Mouse (Mus musculus) forebrain, embryonic 13.5 days (tissue): ENCODE data around the gene Grtp1. TPM values are rescaled to one million over a fixed set of nuclear protein-coding genes. Genes with fewer than 3 reads are reported as not detected.

Experiments used
- ATAC-seq: fragments of 200-750 bp; cut with Nextera tagmentation; 2 replicates; pipeline ENCODE4 v1.8.0; 2017
- H3K27ac ChIP-seq: fragments of 300-500 bp; sonication (generic); 2 replicates; pipeline ENCODE4 v1.5.1; 2015; ENCODE audit warnings: inconsistent platforms, mild to moderate bottlenecking, moderate library complexity
- H3K27me3 ChIP-seq: fragments of 300-500 bp; sonication (generic); 2 replicates; pipeline ENCODE4 v1.6.1; 2015; ENCODE audit warnings: mild to moderate bottlenecking, inconsistent platforms
- H3K36me3 ChIP-seq: fragments of 300-500 bp; sonication (generic); 2 replicates; pipeline ENCODE4 v1.6.1; 2015; ENCODE audit warnings: mild to moderate bottlenecking, inconsistent platforms; ENCODE audit not compliant: poor library complexity, severe bottlenecking
- H3K4me1 ChIP-seq: fragments of 300-500 bp; sonication (generic); 2 replicates; pipeline ENCODE4 v1.6.1; 2015; ENCODE audit warnings: inconsistent platforms
- H3K4me2 ChIP-seq: fragments of 300-500 bp; sonication (generic); 2 replicates; pipeline ENCODE4 v1.6.1; 2015; ENCODE audit warnings: inconsistent platforms, mild to moderate bottlenecking, moderate library complexity
- H3K4me3 ChIP-seq: fragments of 300-500 bp; sonication (generic); 2 replicates; pipeline ENCODE4 v1.5.1; 2015; ENCODE audit warnings: mild to moderate bottlenecking, inconsistent platforms
- H3K9ac ChIP-seq: fragments of 300-500 bp; sonication (generic); 2 replicates; pipeline ENCODE4 v1.6.1; 2015; ENCODE audit warnings: mild to moderate bottlenecking, inconsistent platforms
- H3K9me3 ChIP-seq: fragments of 300-500 bp; sonication (generic); replicated peaks from 2 replicates; pipeline ENCODE4 v1.6.1; 2016; ENCODE audit warnings: inconsistent platforms
- WGBS: fragments of 180-500 bp; shearing (Covaris S2); methylation state at CpG from one replicate; pipeline ENCODE4 v1.1.7; 2015; 5-methylcytosine and 5-hydroxymethylcytosine counted together
- polyA plus RNA-seq: library from polyadenylated mRNA; unstranded; fragments of >200 nt; fragmentation: Nextera tagmentation; extraction: Ambion mirVana; gene quantifications from 2 replicates; pipeline ENCODE4 v1.2.1, GENCODE M21; 2015

Gene Grtp1
- polyA plus RNA-seq, 1 experiment from 2014 or later = 23.6 TPM

DNA sequence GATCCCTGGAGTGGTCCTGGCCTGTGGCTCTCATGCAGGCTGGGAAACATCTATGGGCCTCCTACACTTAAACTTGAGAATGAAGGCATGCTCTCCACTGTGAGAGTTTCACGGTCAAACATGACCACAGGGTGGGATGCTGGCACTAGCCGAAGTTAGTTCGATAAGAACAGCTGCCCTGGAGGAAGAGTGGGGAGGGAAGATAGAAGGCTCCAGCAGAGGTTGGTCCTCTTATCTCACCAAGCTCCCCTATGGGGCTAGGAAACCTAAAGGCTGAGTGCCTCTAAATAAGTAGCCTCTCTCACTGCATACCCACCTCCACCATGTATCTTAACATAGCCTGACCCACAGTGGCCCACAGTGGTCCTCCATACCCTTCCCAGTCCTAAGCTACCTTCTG is 2.4 kb upstream of the Grtp1 start:
- Histone ChIP-seq H3K4me1 (peaks cover 15% of the 10 kb centered on the region), H3K4me3 (no peak overlapping the region), H3K4me2 (no peak overlapping the region), H3K9me3 (no peaks in the 10 kb centered on the region), H3K9ac (no peak overlapping the region), H3K36me3 (no peaks in the 10 kb centered on the region), H3K27ac (no peak overlapping the region), H3K27me3 (peaks cover 28% of the 10 kb centered on the region)
- 90% methylated on average over 3 of the region's 3 CpGs for WGBS
- ATAC-seq = no peak

DNA sequence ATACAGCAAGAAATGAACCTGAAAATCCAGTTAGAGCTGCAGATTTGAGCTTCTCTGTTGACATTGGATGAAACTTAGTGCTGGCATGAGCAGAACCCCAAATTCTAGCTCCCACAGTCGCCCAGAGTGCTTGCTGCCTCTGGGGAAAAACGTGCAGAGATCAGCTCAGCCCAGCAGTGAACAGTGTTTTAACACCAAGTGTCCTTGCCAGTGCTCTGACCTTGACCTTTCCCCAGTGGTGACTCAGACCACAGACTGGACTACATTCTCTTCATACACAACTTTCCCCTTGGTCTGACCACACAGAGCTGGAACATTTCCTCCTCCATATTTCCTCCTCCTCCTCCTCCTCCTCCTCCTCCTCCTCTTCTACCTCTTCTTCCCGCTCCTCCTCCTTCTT is 1.6 kb upstream of the Grtp1 start:
- H3K4me3 ChIP-seq = no peak overlapping the region
- H3K27ac ChIP-seq = no peak overlapping the region
- WGBS = 44% methylated on average over 2 of the region's 3 CpGs
- peaks cover 15% of the 10 kb centered on the region for H3K4me1 ChIP-seq
- peaks cover 28% of the 10 kb centered on the region for H3K27me3 ChIP-seq
- no peak for ATAC-seq
- H3K4me2 ChIP-seq = no peak overlapping the region
- no peaks in the 10 kb centered on the region for H3K9me3 ChIP-seq
- H3K9ac ChIP-seq = no peak overlapping the region
- 0 out of 2 replicates have a peak, but pooled peaks cover 2% of the 10 kb centered on the region for H3K36me3 ChIP-seq

- Histone ChIP-seq H3K4me1 (peaks cover 15% of the 10 kb centered on the region), H3K9ac (peak overlapping the region; percentile 75), H3K4me3 (peak overlapping the region; percentile 71), H3K27ac (no peak overlapping the region), H3K27me3 (peaks cover 28% of the 10 kb centered on the region), H3K9me3 (no peaks in the 10 kb centered on the region), H3K4me2 (peak overlapping the region; percentile 85), H3K36me3 (0 out of 2 replicates have a peak, but pooled peaks cover 6% of the 10 kb centered on the region)
- WGBS = under 1% methylated on average over 18 of the region's 18 CpGs
- ATAC-seq = no peak
Observed at GRCm38 (mm10) chr8:13201013-13201334, 554 bp upstream of the Grtp1 start.

GRCm38 (mm10) chr8:13199385-13200061 is 897 bp downstream of the Grtp1 start:
- Histone ChIP-seq H3K27me3 (peaks cover 28% of the 10 kb centered on the region), H3K9me3 (no peaks in the 10 kb centered on the region), H3K9ac (peak overlapping the region; percentile 75), H3K27ac (no peak overlapping the region), H3K4me1 (peaks cover 21% of the 10 kb centered on the region), H3K4me2 (peak overlapping the region; percentile 85), H3K4me3 (peak overlapping the region; percentile 71), H3K36me3 (0 out of 2 replicates have a peak, but pooled peaks cover 6% of the 10 kb centered on the region)
- WGBS = 28% methylated on average over 14 of the region's 14 CpGs
- ATAC-seq = 0 out of 2 replicates have a peak, but pooled peaks have one; percentile 31

- Histone ChIP-seq H3K9ac (no peak overlapping the region), H3K4me3 (no peak overlapping the region), H3K4me1 (peaks cover 25% of the 10 kb centered on the region), H3K27ac (no peak overlapping the region), H3K4me2 (no peak overlapping the region), H3K36me3 (peaks cover 6% of the 10 kb centered on the region; the same call in 1 of the 2 replicates), H3K9me3 (no peaks in the 10 kb centered on the region), H3K27me3 (peaks cover 17% of the 10 kb centered on the region)
- WGBS = 86% methylated on average over 5 of the region's 5 CpGs
- ATAC-seq = no peak
Observed at GRCm38 (mm10) chr8:13197493-13197892, 2.9 kb downstream of the Grtp1 start.

- H3K27me3 ChIP-seq = no peaks in the 10 kb centered on the region
- no peak overlapping the region for H3K4me3 ChIP-seq
- H3K27ac ChIP-seq = peak overlapping the region; percentile 59
- H3K4me1 ChIP-seq = peaks cover 16% of the 10 kb centered on the region
- 15% methylated on average over 10 of the region's 10 CpGs for WGBS
- ATAC-seq = peak; percentile 38; the same call in 1 of the 2 replicates
- peak overlapping the region; percentile 24 for H3K4me2 ChIP-seq
- H3K9me3 ChIP-seq = no peaks in the 10 kb centered on the region
- peaks cover 15% of the 10 kb centered on the region; the same call in 1 of the 2 replicates for H3K36me3 ChIP-seq
- H3K9ac ChIP-seq = peak overlapping the region; percentile 41; the same call in 1 of the 2 replicates
Observed at GRCm38 (mm10) chr8:13194818-13195217, 5.6 kb downstream of the Grtp1 start.

GRCm38 (mm10) chr8:13190235-13190634 is 10.2 kb downstream of the Grtp1 start:
- WGBS = 96% methylated on average over 8 of the region's 8 CpGs
- H3K9ac ChIP-seq = no peak overlapping the region
- H3K4me2 ChIP-seq = no peak overlapping the region
- H3K27me3 ChIP-seq = no peaks in the 10 kb centered on the region
- ATAC-seq = no peak
- peaks cover 11% of the 10 kb centered on the region for H3K4me1 ChIP-seq
- no peaks in the 10 kb centered on the region for H3K9me3 ChIP-seq
- no peak overlapping the region for H3K4me3 ChIP-seq
- peaks cover 33% of the 10 kb centered on the region for H3K36me3 ChIP-seq
- no peak overlapping the region for H3K27ac ChIP-seq

DNA sequence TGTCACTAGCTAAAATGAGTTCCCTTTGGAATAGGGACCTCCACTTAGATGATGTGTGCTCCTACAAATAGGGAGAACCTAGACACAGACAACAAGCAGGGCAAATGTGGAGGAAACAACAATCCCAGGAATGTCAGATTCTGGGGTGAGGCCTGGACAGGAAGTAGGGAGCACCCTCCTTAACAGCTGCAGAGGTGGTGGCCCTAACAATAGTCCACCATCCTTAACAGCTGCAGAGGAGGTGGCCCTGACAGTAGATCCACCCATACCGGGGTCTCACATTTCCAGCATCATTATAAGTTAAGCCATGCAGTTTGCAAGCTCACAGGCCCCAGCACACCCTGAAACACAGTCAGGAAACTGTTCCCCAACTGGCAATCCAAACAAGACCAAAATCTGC is 11.6 kb downstream of the Grtp1 start:
- H3K27ac ChIP-seq = no peak overlapping the region
- no peaks in the 10 kb centered on the region; the same call in 1 of the 2 replicates for H3K4me1 ChIP-seq
- no peak for ATAC-seq
- H3K27me3 ChIP-seq = no peaks in the 10 kb centered on the region
- 93% methylated on average over 1 of the region's 1 CpGs for WGBS
- no peaks in the 10 kb centered on the region for H3K9me3 ChIP-seq
- no peak overlapping the region for H3K4me2 ChIP-seq
- H3K36me3 ChIP-seq = peaks cover 45% of the 10 kb centered on the region
- no peak overlapping the region for H3K4me3 ChIP-seq
- H3K9ac ChIP-seq = no peak overlapping the region

DNA sequence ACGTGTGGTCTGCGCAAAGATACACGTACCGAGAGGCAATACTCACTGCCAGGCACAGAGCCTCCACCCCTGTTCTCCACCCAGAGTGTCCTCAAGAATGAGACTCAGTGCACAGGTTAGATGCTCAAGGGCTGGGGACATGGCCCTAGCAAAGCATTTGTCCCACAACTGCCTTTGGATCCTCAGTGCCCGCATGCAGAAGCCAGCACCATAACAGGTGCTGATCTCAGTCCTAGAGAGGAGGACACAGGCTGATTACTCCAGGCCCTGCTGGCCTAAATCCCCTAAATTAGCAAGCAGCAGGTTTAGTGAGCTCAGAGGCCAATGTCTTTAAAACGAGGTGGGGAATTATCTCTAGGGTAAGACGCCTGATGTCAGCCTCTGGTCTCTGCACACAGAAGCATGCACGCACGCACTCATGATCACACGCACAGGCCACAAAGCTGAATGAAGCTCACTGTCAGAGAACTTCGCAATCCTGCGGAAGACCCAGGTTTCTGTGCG is 12.3 kb downstream of the Grtp1 start:
- no peak overlapping the region for H3K4me2 ChIP-seq
- WGBS = 85% methylated on average over 13 of the region's 13 CpGs
- H3K4me1 ChIP-seq = no peaks in the 10 kb centered on the region; the same call in 1 of the 2 replicates
- no peaks in the 10 kb centered on the region for H3K9me3 ChIP-seq
- no peak overlapping the region for H3K9ac ChIP-seq
- no peak overlapping the region for H3K27ac ChIP-seq
- H3K36me3 ChIP-seq = peaks cover 45% of the 10 kb centered on the region
- H3K27me3 ChIP-seq = no peaks in the 10 kb centered on the region
- H3K4me3 ChIP-seq = no peak overlapping the region
- ATAC-seq = no peak

DNA sequence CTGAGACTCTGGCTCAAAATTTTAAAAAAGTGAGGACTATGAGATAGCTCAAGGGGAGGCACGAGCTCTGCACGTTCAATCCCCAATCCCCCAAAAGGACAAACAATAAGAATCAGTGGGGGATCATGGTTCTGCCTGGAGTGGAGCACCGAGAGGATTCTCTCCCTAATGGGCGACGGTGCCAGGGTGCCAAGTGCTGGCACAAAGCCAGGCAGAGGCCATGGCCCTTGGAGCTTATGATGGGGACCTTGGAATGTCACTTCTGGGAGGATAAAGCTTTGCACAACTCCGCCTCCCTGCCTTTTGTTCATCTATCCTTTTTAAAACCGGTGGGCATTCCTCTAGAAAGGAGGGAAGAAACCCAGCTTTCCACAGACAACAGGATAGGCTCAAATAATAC is 12.8 kb downstream of the Grtp1 start:
- no peaks in the 10 kb centered on the region; the same call in 1 of the 2 replicates for H3K4me1 ChIP-seq
- H3K36me3 ChIP-seq = peaks cover 45% of the 10 kb centered on the region
- H3K27me3 ChIP-seq = no peaks in the 10 kb centered on the region
- no peaks in the 10 kb centered on the region for H3K9me3 ChIP-seq
- no peak overlapping the region for H3K4me2 ChIP-seq
- no peak overlapping the region for H3K9ac ChIP-seq
- no peak for ATAC-seq
- H3K27ac ChIP-seq = no peak overlapping the region
- H3K4me3 ChIP-seq = no peak overlapping the region
- 59% methylated on average over 7 of the region's 7 CpGs for WGBS

- no peaks in the 10 kb centered on the region for H3K27me3 ChIP-seq
- peaks cover 43% of the 10 kb centered on the region for H3K36me3 ChIP-seq
- no peak overlapping the region for H3K4me2 ChIP-seq
- H3K9ac ChIP-seq = no peak overlapping the region
- H3K4me3 ChIP-seq = no peak overlapping the region
- H3K9me3 ChIP-seq = no peaks in the 10 kb centered on the region
- 87% methylated on average over 9 of the region's 9 CpGs for WGBS
- H3K4me1 ChIP-seq = no peaks in the 10 kb centered on the region; the same call in 1 of the 2 replicates
- H3K27ac ChIP-seq = no peak overlapping the region
- no peak for ATAC-seq
Observed at GRCm38 (mm10) chr8:13187229-13187628, 13.2 kb downstream of the Grtp1 start.

- Histone ChIP-seq H3K4me3 (no peak overlapping the region), H3K4me1 (no peaks in the 10 kb centered on the region; the same call in 1 of the 2 replicates), H3K9me3 (no peaks in the 10 kb centered on the region), H3K27ac (no peak overlapping the region), H3K4me2 (no peak overlapping the region), H3K9ac (no peak overlapping the region), H3K27me3 (no peaks in the 10 kb centered on the region), H3K36me3 (peaks cover 41% of the 10 kb centered on the region)
- WGBS = 90% methylated on average over 8 of the region's 8 CpGs
- ATAC-seq = no peak
Observed at GRCm38 (mm10) chr8:13186819-13187218, 13.6 kb downstream of the Grtp1 start.

GRCm38 (mm10) chr8:13181691-13181976 is 18.8 kb downstream of the Grtp1 start:
- no peak overlapping the region for H3K4me3 ChIP-seq
- peaks cover 44% of the 10 kb centered on the region for H3K36me3 ChIP-seq
- H3K4me1 ChIP-seq = no peaks in the 10 kb centered on the region
- H3K9me3 ChIP-seq = no peaks in the 10 kb centered on the region
- no peak overlapping the region for H3K4me2 ChIP-seq
- no peak for ATAC-seq
- H3K27ac ChIP-seq = no peak overlapping the region
- WGBS = 52% methylated on average over 2 of the region's 2 CpGs
- no peak overlapping the region for H3K9ac ChIP-seq
- H3K27me3 ChIP-seq = no peaks in the 10 kb centered on the region
